Mouse (Mus musculus): ENCODE results near the gene Gm5127. TPM values are rescaled to one million over a fixed set of nuclear protein-coding genes. Genes with fewer than 3 reads are reported as not detected.

Gene Gm5127
- polyA plus RNA-seq, 2 experiments: 0.02 to 0.10 TPM

GRCm38 (mm10) chrX:106622512-106622911 is 39.5 kb downstream of the Gm5127 start:
- Histone ChIP-seq H3K36me3 (replicated peaks; ENCODE audit: control insufficient read depth, insufficient read depth, low read depth) (no peaks in the 10 kb centered on the region), H3K4me3 (ENCODE audit: insufficient read depth in 1 of 2, low read depth in 2 of 2, low read length in 2 of 2) (no peak overlapping the region)

DNA sequence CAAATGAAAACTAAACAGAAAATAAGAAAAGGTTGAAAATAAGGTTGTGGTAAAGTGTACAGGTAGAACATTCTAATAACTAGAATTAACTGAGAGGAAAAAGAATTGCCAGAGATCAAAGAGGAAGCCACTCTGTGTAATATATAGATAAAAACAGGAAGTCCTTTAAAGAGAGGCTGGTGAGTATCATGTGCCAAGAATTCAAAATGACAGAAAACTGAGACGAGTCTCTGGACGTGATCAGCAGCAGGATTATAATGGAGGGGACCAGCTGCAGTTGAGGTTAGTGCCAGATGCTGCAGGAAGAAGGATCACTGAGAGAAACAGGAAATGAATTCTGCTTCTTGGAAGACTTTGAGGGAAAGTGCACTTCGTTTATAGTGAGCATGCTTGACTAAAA is 40.7 kb downstream of the Gm5127 start:
- H3K36me3 ChIP-seq (replicated peaks; ENCODE audit: control insufficient read depth, insufficient read depth, low read depth): no peaks in the 10 kb centered on the region
- H3K4me3 ChIP-seq (ENCODE audit: insufficient read depth in 1 of 2, low read depth in 2 of 2, low read length in 2 of 2): no peak overlapping the region
- no peaks in the 10 kb centered on the region for H3K27me3 ChIP-seq (ENCODE audit: control insufficient read depth, insufficient read depth, low read length)
- TF ChIP-seq EP300 (IDR thresholded peaks at IDR 0.05; ENCODE audit: low read depth) (no peak), CTCF (IDR thresholded peaks at IDR 0.05; ENCODE audit: low read depth) (no peak)
- 24% methylated on average over 3 of the region's 3 CpGs for WGBS (ENCODE audit: insufficient replicate concordance)
- no peaks in the 10 kb centered on the region for H3K9me3 ChIP-seq (ENCODE audit: control insufficient read depth, low read length)
- H3K27ac ChIP-seq: no peak overlapping the region
- ATAC-seq (ENCODE audit: insufficient read depth) (no peak), DNase-seq (ENCODE audit: low read depth in 3 of 3, low spot score in 3 of 3) (no peak)
- H3K4me2 ChIP-seq (ENCODE audit: low read depth): no peak overlapping the region
- no peak overlapping the region for H3K9ac ChIP-seq (replicated peaks)
- H3K4me1 ChIP-seq (replicated peaks; ENCODE audit: control insufficient read depth in 2 of 2, insufficient read depth in 2 of 2, low read length in 1 of 2): no peaks in the 10 kb centered on the region

More at GRCm38 (mm10) chrX:106622512-106622911, 39.5 kb downstream of the Gm5127 start:
- Histone ChIP-seq H3K9ac (replicated peaks) (no peak overlapping the region), H3K27ac (no peak overlapping the region), H3K4me2 (ENCODE audit: low read depth) (no peak overlapping the region), H3K27me3 (ENCODE audit: control insufficient read depth, insufficient read depth, low read length) (no peaks in the 10 kb centered on the region), H3K4me1 (replicated peaks; ENCODE audit: control insufficient read depth in 2 of 2, insufficient read depth in 2 of 2, low read length in 1 of 2) (no peaks in the 10 kb centered on the region), H3K9me3 (ENCODE audit: control insufficient read depth, low read length) (no peaks in the 10 kb centered on the region)
- 40% methylated on average over 1 of the region's 1 CpGs for WGBS (ENCODE audit: insufficient replicate concordance)
- no peak for ATAC-seq (ENCODE audit: insufficient read depth)
- DNase-seq (ENCODE audit: low read depth in 3 of 3, low spot score in 3 of 3): no peak
- TF ChIP-seq EP300 (IDR thresholded peaks at IDR 0.05; ENCODE audit: low read depth) (no peak), CTCF (IDR thresholded peaks at IDR 0.05; ENCODE audit: low read depth) (no peak)

DNA sequence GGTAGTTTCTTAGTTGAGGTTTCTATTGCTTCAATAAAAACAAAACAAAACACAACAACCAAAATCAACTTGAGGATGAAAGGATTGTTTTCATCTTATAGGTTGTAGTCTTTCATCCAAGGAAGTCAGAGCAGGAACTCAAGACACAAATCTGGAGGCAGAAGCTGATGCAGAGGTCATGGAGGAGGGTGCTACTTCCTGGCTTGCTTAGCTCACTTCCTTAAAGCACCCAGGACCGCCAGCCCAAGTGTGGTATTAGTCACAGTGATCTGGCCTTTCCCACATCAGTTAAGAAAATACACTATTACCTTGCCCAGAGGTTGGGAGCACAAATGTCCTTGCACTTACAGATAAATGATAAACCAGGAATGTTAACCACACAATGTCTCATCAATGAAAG is 45.5 kb downstream of the Gm5127 start:
- Histone ChIP-seq H3K9me3 (ENCODE audit: control insufficient read depth, low read length) (no peaks in the 10 kb centered on the region), H3K27ac (no peak overlapping the region), H3K27me3 (ENCODE audit: control insufficient read depth, insufficient read depth, low read length) (no peaks in the 10 kb centered on the region), H3K9ac (replicated peaks) (no peak overlapping the region), H3K4me3 (ENCODE audit: insufficient read depth in 1 of 2, low read depth in 2 of 2, low read length in 2 of 2) (no peak overlapping the region), H3K4me1 (replicated peaks; ENCODE audit: control insufficient read depth in 2 of 2, insufficient read depth in 2 of 2, low read length in 1 of 2) (no peaks in the 10 kb centered on the region), H3K4me2 (ENCODE audit: low read depth) (no peak overlapping the region), H3K36me3 (replicated peaks; ENCODE audit: control insufficient read depth, insufficient read depth, low read depth) (no peaks in the 10 kb centered on the region)
- TF ChIP-seq CTCF (IDR thresholded peaks at IDR 0.05; ENCODE audit: low read depth) (no peak), EP300 (IDR thresholded peaks at IDR 0.05; ENCODE audit: low read depth) (no peak)
- WGBS (ENCODE audit: insufficient replicate concordance): 33% methylated on average over 1 of the region's 1 CpGs
- ATAC-seq (ENCODE audit: insufficient read depth) (no peak), DNase-seq (ENCODE audit: low read depth in 3 of 3, low spot score in 3 of 3) (no peak)

DNA sequence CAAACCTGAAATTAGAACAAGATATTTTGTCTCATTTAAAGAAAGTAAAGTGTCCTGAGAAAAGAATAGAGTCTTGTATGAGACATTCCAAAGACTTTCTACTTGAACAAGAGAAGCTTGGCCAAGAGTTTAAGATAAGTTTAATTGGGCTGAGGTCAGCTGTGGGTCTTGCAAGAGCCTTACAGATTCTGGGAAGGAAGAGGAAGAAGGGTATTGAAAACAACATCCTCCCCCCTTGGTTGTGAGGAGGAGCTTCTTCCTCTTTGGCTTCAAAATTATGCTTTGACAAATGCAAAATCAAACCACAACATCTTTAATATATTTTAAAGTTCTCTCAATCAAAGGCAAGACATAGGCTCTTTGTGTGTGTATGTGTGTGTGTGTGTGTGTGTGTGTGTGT is 50.6 kb downstream of the Gm5127 start:
- Histone ChIP-seq H3K9ac (replicated peaks) (no peak overlapping the region), H3K9me3 (ENCODE audit: control insufficient read depth, low read length) (no peaks in the 10 kb centered on the region), H3K27me3 (ENCODE audit: control insufficient read depth, insufficient read depth, low read length) (no peaks in the 10 kb centered on the region), H3K36me3 (replicated peaks; ENCODE audit: control insufficient read depth, insufficient read depth, low read depth) (no peaks in the 10 kb centered on the region), H3K4me1 (replicated peaks; ENCODE audit: control insufficient read depth in 2 of 2, insufficient read depth in 2 of 2, low read length in 1 of 2) (no peaks in the 10 kb centered on the region), H3K4me2 (ENCODE audit: low read depth) (no peak overlapping the region), H3K4me3 (ENCODE audit: insufficient read depth in 1 of 2, low read depth in 2 of 2, low read length in 2 of 2) (no peak overlapping the region), H3K27ac (no peak overlapping the region)
- DNase-seq (ENCODE audit: low read depth in 3 of 3, low spot score in 3 of 3) (no peak), ATAC-seq (ENCODE audit: insufficient read depth) (no peak)
- no peak for TF ChIP-seq EP300 (IDR thresholded peaks at IDR 0.05; ENCODE audit: low read depth)
- TF ChIP-seq CTCF (IDR thresholded peaks at IDR 0.05; ENCODE audit: low read depth): no peak

DNA sequence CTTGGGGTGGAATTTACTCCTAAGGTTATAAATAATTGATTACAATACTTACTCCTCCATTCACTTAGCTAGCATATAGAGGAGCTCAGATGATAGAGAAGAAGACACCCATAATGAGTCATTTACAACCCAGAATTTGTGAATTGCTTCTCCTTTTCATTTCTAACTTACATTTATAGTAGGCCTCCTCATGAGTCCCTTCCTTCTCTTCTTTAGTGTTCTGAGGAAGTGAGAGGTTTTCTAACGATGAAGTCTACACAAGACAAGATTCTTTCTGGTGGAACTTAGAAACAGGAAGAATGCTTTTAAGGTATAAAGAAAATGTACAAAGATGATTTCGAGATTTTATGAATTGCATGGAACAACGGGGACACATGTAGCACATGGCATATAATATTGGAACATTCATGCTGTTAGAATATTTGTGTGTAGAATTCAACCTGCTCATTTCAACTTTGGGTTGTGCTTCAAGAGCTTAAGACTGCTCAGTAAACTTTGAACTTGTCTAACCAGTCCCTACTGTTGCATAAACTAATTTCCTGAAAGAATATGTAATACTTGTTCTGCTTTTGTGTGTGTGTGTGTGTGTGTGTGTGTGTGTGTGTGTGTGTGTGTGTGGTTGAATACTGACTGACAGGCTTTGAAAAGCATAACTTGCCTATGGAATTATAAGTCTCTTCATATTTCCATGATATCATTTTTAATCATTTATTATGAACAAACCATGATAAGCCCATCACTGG is 52.0 kb downstream of the Gm5127 start:
- Histone ChIP-seq H3K36me3 (replicated peaks; ENCODE audit: control insufficient read depth, insufficient read depth, low read depth) (no peaks in the 10 kb centered on the region), H3K27ac (no peak overlapping the region), H3K27me3 (ENCODE audit: control insufficient read depth, insufficient read depth, low read length) (no peaks in the 10 kb centered on the region), H3K9ac (replicated peaks) (no peak overlapping the region), H3K4me3 (ENCODE audit: insufficient read depth in 1 of 2, low read depth in 2 of 2, low read length in 2 of 2) (no peak overlapping the region), H3K4me2 (ENCODE audit: low read depth) (no peak overlapping the region), H3K4me1 (replicated peaks; ENCODE audit: control insufficient read depth in 2 of 2, insufficient read depth in 2 of 2, low read length in 1 of 2) (no peaks in the 10 kb centered on the region), H3K9me3 (ENCODE audit: control insufficient read depth, low read length) (no peaks in the 10 kb centered on the region)
- DNase-seq (ENCODE audit: low read depth in 3 of 3, low spot score in 3 of 3): no peak
- TF ChIP-seq EP300 (IDR thresholded peaks at IDR 0.05; ENCODE audit: low read depth): no peak
- TF ChIP-seq CTCF (IDR thresholded peaks at IDR 0.05; ENCODE audit: low read depth): no peak
- WGBS (ENCODE audit: insufficient replicate concordance): 55% methylated on average over 3 of the region's 3 CpGs
- no peak for ATAC-seq (ENCODE audit: insufficient read depth)

Data from liver, embryonic 14.5 days (tissue).